Mouse (Mus musculus): ENCODE data around the gene Acsl1.

The Acsl1 gene

DNA sequence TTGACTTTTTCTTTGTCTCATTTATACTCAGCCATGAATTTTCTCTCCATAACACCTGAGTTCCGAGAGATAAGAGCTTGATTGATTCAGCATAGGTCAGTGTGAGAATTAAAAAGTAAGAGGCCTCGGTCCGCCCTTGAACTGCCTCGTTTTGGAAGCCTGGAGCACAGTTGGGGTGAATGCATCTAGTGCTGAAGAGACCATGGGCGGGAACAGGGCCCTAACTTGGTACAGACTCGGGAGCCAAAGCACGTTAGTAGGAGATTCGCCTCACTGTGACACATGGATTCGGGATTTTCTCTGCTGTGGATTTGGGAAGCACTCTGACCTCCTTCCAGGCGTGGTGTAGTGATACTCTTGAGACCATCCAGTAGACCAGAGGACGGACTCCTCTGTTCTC, 4.6 kb downstream of the Acsl1 start:
- no peak for DNase-seq (ENCODE audit: low spot score in 2 of 2)

DNA sequence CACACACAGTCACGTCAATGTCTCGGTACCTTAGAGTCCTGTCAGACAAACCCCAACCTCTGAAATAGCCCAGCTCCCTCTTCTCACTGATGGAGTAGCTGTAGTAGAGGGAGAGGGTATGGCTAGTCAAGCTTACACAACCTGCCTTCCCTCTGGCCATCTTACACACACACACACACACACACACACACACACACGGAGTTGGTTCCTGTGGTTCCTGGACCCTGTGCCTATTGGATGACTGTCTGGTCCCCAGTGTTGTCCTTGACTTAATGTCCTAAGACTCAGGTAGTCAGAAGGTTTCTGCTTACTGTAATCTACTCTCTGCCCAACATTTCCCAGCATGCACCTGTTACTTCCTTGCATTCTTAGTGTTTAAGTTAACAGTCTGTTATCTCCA, 5.1 kb downstream of the Acsl1 start:
- no peak for DNase-seq (ENCODE audit: low spot score in 2 of 2)

DNA sequence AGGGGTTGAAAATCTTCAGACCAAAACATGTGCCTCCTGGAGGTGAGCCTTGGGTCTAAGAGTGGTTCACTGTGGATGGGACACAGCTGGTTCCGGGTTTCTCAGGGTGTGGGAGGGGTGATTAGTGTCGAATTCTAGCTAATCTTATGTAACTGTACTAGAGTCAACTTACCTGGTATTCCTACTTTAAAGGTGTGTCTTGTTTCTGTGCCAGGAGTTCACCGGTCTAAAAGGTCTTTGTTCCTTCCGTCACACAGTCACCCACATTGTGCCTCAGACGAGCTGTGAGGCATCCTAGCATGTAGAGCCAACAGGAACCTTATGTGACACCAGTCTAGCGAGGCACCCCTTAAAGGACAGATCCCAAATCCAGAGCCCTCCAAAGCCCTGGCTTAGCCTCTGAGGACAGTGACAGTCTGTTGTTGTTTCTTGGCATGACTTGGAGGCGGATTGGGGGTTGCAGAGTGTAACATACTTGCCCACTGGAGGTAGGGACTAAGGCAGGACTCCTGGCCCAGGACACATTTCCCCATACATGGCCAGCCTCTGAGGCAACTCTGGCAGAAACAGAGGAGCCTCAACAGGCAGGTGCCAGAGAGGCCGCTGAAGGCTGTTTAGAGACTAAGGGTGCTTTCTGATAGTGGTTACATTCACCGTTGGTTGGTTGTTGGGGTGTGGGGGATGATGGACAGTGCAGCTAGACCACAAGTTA, 7.1 kb downstream of the Acsl1 start:
- DNase-seq (ENCODE audit: low spot score in 2 of 2): no peak

DNA sequence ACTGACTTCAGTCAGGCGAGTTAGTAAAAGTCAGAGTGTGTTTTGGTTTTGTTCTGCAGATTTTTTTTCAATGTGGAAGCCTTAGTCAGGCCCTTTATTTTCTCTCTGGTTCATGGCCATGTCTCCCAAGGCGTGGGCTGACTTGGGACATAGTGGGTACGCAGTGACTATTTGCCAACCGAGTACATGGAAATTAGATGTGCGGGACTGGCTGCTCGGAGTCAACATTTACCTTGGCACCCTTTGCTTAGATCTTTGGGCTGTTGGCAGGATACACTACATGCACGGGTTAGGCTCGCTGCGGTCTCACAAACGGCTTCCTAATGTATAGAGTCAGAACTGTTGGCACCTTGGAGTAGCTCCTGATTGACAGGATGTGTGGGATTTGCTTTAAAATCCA, 7.9 kb downstream of the Acsl1 start:
- no peak for DNase-seq (ENCODE audit: low spot score in 2 of 2)

DNA sequence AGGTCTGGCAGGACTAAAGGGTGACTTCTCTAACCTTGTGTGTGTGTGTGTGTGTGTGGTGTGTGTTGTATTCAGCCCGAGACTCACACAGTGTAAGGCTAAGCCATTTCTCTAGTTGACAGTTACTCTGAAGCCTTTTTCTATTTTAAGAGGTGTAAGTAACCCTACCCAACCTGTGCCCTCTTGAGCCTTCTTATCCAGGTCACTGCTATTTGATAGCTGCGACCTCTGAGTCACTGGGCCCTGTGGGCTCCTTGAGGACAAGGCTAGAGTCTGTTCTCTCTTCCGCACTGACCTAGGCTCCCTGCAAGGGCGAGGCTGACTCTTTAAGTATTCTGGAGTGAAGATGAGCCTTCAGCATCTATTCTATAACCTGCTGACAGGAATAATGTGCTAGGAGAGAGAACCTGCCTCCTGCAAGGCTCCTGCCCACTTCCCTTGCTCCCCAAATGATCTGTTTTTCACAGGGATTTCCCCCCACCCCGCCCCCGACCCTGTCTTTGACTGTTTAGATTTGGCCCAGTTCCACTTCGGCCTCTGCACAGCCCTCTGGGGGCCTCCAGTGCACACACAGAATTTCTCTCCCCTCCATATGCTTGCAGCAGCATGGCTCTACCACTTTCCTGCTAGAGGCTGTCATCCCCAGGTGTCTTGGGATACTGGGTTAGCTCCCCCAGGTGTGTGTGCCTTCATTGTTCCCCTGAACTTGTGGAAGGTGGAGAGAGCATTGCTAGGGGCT, 9.1 kb downstream of the Acsl1 start:
- no peak for DNase-seq (ENCODE audit: low spot score in 2 of 2)

DNA sequence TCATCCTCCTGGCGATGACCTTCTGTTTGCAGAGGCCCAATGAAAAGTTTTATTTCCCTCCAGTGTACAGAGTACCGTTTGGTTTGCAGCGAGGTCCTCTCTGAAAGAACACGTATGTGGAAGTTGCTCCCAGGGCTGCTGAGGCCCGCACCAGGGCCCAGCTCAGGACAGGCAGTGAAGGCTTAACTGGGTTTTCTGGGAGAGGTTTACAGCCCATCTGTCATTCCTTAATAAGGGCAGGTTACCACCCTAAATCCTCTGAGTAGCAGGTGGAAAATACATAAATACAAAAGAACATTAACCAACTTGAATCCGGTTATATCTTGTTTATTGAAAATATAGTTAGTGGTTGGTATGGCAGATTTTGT, 9.7 kb downstream of the Acsl1 start:
- DNase-seq (ENCODE audit: low spot score in 2 of 2): no peak

DNA sequence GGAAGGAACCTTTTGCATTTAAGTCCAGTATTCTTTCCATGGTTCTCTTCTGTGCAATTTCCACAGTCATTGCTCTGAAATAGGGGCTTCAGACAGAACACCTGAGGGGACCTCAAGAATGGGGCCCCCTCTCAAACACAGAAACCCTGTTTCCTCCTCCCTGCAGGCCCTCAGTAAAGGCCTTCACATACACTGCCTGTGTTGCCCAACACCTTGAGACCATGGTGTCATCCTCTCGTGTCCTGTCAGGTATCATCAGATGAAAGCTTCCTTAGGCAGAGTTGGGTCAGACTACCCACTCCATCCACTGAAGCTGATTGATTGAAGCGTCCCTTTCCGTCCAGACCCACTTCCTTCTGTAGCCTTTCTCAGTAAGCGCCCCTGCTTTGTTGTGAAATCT, 11.9 kb downstream of the Acsl1 start:
- no peak for DNase-seq (ENCODE audit: low spot score in 2 of 2)

DNA sequence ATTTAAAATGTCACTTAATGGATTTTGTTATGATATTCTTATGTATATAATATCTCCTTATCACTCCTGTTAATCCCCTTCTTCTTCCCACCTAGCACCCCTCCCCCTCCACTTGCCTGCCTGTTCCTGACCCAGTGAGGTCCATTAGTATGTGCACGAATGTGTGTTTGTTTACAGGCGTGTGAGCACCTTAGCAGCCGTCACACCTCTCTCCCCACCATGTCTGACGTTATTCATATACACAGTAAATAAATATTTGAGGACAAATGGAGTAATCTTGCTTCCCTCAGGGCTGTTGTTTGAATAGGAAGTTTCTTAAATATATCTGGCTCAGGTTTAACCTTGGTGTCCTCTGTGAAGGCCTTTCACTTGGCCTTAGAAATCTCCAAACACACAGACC, 12.4 kb downstream of the Acsl1 start:
- DNase-seq (ENCODE audit: low spot score in 2 of 2): no peak

DNA sequence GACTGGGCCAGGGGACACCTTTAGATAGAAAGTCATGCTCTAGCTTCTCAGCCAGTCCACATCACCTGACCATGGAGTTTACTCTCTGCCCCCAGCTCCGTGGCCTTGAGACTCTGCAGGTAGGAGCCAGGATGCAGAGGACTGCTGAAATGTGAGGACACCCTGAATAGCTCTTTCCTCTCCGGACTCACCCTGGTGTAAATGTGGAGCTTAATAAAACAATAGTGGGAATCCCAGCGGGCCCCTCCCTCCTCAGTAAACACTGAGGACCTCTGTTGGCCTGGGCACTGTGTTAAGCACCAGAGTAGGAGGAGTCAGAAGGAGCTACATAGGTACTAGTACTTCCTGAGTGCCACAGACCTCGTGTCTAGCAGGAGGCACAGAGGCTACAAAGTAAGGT, 13.2 kb downstream of the Acsl1 start:
- no peak for DNase-seq (ENCODE audit: low spot score in 2 of 2)

DNA sequence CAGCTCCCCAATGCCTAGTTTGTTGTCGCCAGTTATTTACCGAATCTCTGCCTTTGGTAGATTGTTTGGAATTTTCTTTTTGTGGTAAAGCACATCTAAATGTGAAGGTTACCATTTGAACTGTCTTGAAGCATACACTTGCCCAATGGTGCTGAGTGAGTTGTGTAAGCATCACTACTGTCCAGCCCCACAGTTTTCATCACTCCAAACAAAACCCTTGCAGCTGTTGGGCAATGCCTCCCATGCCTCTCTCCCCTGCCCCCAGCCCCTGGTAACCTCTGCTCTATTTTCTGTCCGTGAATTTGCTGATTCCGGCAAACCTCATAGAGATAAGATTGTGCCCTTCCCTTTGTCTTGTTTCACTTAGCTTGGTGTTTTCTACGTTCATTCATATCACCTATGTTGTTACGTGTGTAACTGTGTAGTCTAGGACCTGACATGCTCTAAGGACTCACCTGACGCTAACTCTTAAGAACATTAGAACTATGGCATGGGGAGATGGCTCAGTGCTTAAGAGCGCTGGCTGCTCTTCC, 14.2 kb downstream of the Acsl1 start:
- no peak for DNase-seq (ENCODE audit: low spot score in 2 of 2)

DNA sequence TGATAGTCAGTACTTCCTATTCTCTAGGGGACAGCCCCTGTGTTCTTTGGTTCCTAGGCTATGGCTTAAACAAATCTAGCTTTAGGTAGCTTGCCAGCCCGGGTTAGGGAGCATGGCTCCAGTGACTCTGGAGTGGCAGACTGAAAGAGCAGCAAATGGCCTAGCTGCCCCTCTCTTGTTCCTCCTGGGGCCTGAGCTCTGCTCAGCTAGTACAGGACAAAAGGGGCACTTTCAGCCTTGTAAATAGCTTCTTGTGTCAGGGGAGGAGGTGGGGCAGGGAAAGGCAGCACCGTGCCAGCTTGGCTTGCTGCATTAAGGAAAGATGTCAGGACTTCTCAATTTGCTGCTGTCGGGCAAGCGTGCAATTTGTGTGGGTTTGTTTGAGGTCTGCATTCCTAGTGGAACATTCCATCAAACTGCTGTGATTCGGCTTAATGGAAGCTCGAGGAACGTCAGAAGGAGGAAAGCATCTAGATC, 17.3 kb downstream of the Acsl1 start:
- DNase-seq (ENCODE audit: low spot score in 2 of 2): peak in 1 of 2 experiments; percentile 29

DNA sequence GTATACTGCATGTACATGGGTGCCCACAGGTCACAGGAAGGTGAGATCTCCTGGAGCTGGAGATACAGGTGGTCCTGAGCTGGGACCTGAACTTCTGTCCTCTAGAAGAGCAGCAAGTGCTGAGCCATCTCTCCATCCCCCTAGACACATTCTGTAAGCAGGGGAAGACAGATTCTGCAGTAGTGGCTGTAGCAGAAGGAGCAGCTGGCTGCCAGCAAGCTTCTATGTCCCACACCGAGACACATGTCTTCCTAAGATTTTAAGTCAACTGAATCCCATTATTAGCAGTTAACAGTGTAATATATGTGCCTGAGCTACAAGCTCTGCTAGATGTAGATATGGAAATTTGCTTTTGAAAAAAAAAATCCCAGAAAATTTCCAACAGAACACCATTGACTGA, 18.4 kb downstream of the Acsl1 start:
- DNase-seq (ENCODE audit: low spot score in 2 of 2): no peak

DNA sequence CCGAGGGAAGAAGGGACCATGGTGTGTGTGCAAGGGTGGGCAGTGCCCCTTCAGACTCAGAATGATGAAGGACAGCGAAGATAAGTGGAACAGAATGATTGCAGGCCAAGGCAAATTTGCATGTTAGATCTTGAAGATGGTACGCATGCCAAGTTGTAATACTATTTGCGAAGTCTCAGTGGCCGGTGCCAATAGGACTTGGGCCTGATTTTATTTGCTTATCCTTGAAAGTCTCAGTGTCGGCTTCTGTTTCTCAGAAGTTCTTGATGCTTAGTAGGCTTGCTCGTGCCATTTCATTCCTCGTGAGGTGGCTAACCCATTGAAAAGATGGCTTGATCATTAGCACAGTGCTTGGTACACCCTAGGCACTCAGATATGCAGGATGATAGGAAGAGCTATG, 19.4 kb downstream of the Acsl1 start:
- no peak for DNase-seq (ENCODE audit: low spot score in 2 of 2)

DNA sequence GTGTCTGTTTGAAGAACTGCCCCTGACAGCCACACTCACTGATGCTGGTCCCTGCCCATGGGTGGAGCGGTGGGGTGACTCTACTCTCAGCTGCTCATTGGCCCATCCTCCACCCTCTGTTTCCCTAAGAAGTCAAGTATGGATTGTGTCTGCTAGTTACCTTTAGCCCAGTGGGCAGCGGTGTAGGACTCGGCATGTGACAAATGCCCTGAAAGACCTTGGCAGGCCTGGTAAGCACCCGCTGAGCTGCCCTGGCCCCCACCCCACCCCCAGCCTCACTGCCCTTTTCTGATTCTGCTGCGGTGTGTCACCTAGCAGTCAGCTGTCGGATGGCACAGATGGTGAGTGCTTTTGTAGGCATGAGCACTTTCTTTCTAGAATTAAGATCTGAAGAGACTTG, 20.0 kb downstream of the Acsl1 start:
- DNase-seq (ENCODE audit: low spot score in 2 of 2): no peak

DNA sequence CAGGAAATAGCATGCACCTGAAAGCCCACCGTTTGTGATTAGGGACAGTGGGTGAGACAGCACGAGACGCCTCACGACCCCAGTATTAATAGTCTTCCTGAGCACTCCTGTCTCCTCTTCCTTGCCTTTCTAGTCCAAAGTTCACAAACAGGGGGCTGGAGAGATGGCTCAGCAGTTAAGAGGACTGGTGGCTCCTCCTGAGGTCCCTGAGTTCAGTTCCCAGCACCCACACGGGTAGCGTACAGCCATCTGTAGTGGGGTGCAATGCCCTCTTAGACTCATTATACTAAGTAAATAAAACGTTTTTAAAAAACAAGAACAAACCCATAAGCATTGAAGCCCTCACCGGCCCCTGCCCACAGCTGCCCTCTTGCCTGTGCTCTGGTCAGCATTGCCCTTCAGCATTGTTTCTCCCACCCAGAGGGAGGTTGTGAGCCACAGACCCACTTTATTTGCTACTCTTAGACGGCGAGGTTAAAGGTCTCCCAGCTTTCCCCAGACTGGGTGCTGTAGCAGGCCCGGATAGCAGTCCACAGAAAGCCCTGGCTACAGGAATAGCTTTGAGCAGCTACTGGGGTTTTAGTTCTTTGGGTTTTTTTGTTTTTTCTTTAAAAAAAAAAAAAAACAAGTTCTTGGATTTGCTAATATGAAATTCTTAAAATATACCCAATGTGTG, 22.8 kb downstream of the Acsl1 start:
- DNase-seq (ENCODE audit: low spot score in 2 of 2): no peak

DNA sequence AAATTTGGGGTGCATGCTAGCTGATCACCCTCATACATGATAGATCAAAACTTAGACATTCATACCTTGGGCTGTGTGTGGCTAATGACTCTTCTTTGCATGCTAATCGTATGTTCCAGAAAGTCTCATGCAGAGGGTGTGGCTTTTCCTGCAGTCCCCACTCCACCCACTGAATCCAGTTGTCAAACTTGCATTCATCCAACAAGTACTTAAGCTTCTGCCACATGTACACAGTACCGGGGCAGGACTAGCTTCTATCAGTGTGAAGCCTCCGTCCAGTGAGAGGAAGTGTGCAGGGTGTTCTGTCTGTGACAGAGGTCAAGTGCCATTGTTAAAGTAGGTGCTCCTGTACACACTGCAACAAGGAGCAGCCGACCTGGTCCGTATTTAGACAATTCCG, 26.0 kb downstream of the Acsl1 start:
- DNase-seq (ENCODE audit: low spot score in 2 of 2): no peak

DNA sequence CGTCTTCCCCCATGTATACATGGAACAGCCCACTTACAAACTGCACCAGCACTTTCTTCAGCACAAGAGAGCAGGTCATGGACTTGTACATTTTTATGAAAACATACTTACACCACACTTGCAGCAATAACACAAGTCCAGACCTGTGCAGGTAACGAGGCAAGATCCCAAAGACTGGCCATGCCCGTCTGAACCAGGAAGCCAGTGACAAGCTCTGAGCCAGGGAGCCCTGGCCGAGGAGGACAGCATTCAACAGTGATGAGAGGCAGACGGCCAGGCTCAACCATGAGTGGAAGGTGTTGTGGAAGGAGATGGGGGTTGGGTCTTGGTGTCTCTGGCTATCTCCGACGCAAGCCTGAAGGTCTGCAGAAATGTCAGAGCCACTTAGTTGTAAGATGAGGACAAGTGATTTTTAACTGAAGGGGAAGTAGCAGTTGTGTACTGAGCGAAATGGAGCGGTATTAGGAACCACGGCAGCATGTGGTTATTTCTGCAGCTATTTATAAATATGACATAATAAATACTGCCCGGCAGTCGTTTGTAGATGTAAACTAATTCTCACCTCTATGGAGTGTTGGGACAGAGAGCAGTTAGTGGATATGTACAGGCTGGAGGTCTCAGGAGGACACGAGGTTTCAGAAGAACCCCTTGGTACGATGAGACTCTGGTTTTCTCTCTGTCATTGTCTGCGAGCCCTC, 26.6 kb downstream of the Acsl1 start:
- DNase-seq (ENCODE audit: low spot score in 2 of 2): no peak

DNA sequence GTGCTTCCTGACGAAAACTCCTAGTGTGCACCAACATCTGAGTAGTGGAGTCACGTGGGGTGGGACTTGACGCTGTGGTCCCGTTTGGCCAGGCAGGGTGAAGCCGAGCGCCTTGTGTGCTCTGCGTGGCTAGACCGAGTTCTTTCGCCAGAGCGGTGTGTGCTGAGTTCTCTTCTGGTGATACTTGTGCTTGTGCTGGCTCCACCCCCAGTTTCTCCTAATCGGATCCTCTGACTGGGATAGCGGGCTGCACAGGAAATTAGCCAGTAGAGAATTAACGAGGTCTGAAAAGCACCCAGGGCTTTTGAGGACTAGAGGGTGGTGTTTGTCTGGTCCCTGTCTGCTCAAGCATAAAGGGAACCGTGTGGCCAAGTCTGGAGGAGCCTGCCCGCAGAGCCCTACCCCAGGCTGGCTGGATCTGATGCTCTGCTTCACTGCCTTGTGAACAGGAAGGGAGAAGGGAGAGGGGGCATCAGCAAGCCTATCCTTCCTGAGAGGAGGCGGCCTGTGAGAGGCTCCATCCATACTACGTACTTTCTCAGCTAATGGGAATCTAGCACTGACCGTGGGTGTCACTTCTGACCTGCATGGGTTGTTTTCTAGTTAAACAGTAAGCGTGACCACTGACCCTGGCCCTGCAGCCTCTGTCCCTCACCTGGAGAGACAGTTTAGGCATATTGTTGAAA, 28.7 kb downstream of the Acsl1 start:
- no peak for DNase-seq (ENCODE audit: low spot score in 2 of 2)

DNA sequence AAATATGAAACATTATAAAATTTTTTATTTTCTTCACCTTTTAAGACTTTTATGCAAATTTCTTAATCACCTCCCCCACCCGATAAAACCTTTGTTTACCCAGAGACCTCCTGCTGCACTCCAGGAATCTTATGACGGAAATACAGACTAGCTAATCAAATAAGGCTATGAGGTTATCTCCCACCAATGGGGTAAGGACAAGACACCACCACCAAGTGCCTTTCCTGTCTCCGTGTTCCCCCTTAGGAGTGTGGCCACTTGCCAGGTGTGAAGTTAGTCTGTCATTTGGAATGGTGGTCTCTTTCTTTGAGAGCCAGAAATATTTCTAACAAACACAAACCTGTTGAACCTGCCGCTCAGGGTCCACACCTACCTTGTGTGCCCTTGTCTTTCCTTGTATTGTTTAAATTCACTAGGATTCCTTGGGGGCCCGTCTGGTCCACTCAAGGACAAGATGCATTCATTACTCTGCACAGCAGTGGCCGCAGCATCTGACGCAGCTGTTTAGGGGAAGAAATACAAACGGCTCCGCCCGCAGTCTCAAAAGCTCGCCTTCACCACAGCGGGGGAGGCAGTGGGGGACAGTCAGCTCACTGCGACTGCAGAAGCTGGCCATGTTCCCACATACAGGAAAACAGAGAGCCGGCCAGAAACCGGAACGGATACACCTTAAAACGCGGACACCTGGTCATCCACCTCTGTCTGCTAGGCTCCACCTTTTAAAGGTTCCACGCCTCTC, 31.7 kb downstream of the Acsl1 start:
- no peak for DNase-seq (ENCODE audit: low spot score in 2 of 2)

DNA sequence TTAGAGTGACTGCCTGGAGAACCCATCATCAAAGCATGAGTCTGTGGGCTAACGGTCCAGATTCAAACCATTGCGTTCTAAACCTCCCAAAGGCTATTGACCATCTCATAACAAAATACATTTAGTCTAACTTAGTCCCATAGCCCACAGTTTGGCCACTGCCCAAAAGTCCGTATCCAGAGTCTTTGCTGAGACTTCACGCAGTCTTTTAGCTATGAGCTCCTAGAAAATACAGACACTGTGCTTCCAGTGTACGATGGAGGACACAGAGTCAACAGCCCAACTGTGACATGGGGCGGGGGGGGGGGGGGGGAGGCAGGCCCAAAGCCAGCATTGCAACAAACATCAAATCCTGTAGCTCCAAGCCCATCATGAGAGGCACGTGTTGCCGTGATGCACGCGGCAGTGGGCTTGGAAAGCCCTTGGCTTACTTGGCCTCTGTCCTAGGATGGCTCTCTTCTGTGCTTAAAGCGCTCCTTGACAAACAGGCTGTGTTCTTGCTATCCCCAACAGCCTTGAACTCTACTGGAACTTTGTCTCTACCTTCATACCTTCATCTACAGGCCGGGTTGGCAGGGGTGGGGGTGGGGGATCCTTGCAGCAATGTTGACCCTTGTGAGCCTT, 32.3 kb downstream of the Acsl1 start:
- DNase-seq (ENCODE audit: low spot score in 2 of 2): no peak

All from right cerebral cortex, postnatal 36 days (tissue).